Mouse (Mus musculus) heart, postnatal 0 days (tissue): ENCODE data around the gene Babam1.
"Not testable (repeated sequence)": the region's sequence is repeated elsewhere in the genome, so short reads cannot be mapped to it uniquely, and the experiment has no call there.

Source experiments
- CTCF ChIP-seq: IDR thresholded peaks from 2 replicates; pipeline ENCODE4 v1.5.1; 2016; ENCODE audit warnings: antibody characterized with exemption, control low read depth, low read depth
- EP300 ChIP-seq: IDR thresholded peaks from 2 replicates; pipeline ENCODE4 v1.6.1; 2016; ENCODE audit warnings: antibody characterized with exemption, low read depth

GRCm38 (mm10) chr8:71432935-71433334 lies 36.3 kb downstream of the Babam1 start:
- not testable (repeated sequence) for TF ChIP-seq CTCF, EP300
